Mouse (Mus musculus) embryonic stem cell, embryonic (primary cell): ENCODE data around the gene Scgb2b2.

Source experiments
- CTCF ChIA-PET, 4 experiments: fragments of 300-600 bp in 2 of 4; fragments of 350-600 bp in 2 of 4; sonication (Branson Sonifier 250); formaldehyde crosslinking; loops; one replicate each; lab custom pipeline; 2022; ENCODE audit warnings: inconsistent platforms in 2 of 4; lab: Charles Lee
- POLR2A ChIA-PET, 4 experiments: fragments of 300-600 bp in 2 of 4; fragments of 350-600 bp in 2 of 4; sonication (Branson Sonifier 250); formaldehyde crosslinking; loops; one replicate each; lab custom pipeline; 2022; ENCODE audit warnings: antibody characterized with exemption in 4 of 4, inconsistent platforms in 1 of 4; lab: Charles Lee

Gene Scgb2b2

GRCm38 (mm10) chr7:31290208-31290607 is at the start of gene Scgb2b2:
Gene Scgb2b2, plus strand, starts transcription at chr7:31290508.
- POLR2A ChIA-PET = no interaction called here
- CTCF ChIA-PET = no interaction called here

- POLR2A ChIA-PET = no interaction called here
- CTCF ChIA-PET = no interaction called here
These were observed 1.4 kb downstream of the Scgb2b2 start, which contains the start of gene Scgb1b2 for GRCm38 (mm10) chr7:31291721-31292120. Gene Scgb1b2, minus strand, starts transcription at chr7:31291821.
